Mouse (Mus musculus): ENCODE results near the gene Olfr1122. TPM values are rescaled to one million over a fixed set of nuclear protein-coding genes. Genes with fewer than 3 reads are reported as not detected.
"Not testable (repeated sequence)": the region's sequence is repeated elsewhere in the genome, so short reads cannot be mapped to it uniquely, and the experiment has no call there.

Olfr1122 gene
- total and polyA plus RNA-seq, 3 experiments: not detected

DNA sequence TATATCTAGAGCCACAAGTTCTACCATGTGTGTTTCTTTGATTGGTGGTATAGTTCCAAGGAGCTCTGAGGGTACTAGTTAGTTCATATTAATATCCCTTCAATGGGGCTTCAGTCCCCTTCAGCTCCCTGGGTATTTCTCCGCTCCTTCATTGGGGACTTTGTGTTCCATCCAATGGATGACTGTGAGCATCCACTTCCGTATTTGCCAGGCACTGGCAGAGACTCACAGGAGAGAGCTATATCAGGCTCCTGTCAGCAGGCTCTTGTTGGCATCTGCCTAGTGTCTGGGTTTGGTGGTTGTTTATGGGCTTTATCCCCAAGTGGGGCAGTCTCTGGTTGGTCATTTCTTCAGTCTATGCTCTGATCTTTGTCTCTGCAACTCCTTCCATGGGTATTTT, 25.5 kb upstream of the Olfr1122 start:
- not testable (repeated sequence) for H3K4me3 ChIP-seq (ENCODE audit: control insufficient read depth in 1 of 2, insufficient read depth in 1 of 2, low read depth in 2 of 2, low read length in 2 of 2); H3K79me2 ChIP-seq (ENCODE audit: control insufficient read depth, insufficient read depth, low read length, poor library complexity); H3K36me3 ChIP-seq (ENCODE audit: control insufficient read depth in 1 of 2, insufficient read depth in 2 of 2, low read length in 2 of 2); H3K9me3 ChIP-seq (replicated peaks; ENCODE audit: insufficient read depth, low read length); H3K27me3 ChIP-seq (ENCODE audit: control insufficient read depth in 1 of 2, insufficient read depth in 2 of 2, low read length in 2 of 2); H3K9ac ChIP-seq (ENCODE audit: control insufficient read depth, low read depth, low read length, poor library complexity, severe bottlenecking); H3K4me1 ChIP-seq (ENCODE audit: control insufficient read depth in 1 of 2, insufficient read depth in 2 of 2, low read length in 2 of 2); H3K27ac ChIP-seq (ENCODE audit: control insufficient read depth, low read depth, low read length); DNase-seq (ENCODE audit: low read depth, low spot score)

DNA sequence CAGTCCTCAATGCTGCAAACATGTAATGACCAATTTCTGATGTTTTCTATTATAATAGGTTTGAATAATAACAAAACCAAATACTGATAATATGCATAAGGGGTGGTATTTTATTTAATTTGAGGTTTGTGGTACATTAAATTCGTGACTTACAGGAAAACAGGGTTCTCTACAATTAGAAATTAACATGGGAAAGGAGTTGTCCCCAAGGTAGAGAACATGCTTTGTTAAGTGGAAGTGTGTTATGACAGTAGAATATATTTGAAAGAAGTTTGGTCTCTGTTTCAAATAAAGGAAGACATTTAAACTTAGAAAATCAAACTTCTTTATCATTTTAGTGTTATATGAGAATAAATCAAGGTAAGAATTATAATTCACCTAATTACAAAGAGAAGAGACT, 16.1 kb upstream of the Olfr1122 start, which contains the start of gene Olfr1121:
Gene Olfr1121 (plus strand): TSS at position 301 of the 400 bp plus-strand sequence.
- Histone ChIP-seq H3K79me2 (ENCODE audit: control insufficient read depth, insufficient read depth, low read length, poor library complexity) (no peaks in the 10 kb centered on the region), H3K9ac (ENCODE audit: control insufficient read depth, low read depth, low read length, poor library complexity, severe bottlenecking) (no peak within 1 kb of the TSS), H3K36me3 (ENCODE audit: control insufficient read depth in 1 of 2, insufficient read depth in 2 of 2, low read length in 2 of 2) (no peaks in the 10 kb centered on the region), H3K27ac (ENCODE audit: control insufficient read depth, low read depth, low read length) (no peak within 1 kb of the TSS), H3K27me3 (ENCODE audit: control insufficient read depth in 1 of 2, insufficient read depth in 2 of 2, low read length in 2 of 2) (no peaks in the 10 kb centered on the region), H3K4me3 (ENCODE audit: control insufficient read depth in 1 of 2, insufficient read depth in 1 of 2, low read depth in 2 of 2, low read length in 2 of 2) (no peak within 1 kb of the TSS), H3K9me3 (replicated peaks; ENCODE audit: insufficient read depth, low read length) (no peaks in the 10 kb centered on the region), H3K4me1 (ENCODE audit: control insufficient read depth in 1 of 2, insufficient read depth in 2 of 2, low read length in 2 of 2) (no peaks in the 10 kb centered on the region)
- no peak for DNase-seq (ENCODE audit: low read depth, low spot score)
- TF ChIP-seq GATA1 (IDR thresholded peaks at IDR 0.05; ENCODE audit: low read depth, low read length): no peak
- no peak for TF ChIP-seq MEF2A (IDR thresholded peaks at IDR 0.05; ENCODE audit: extremely low read depth, insufficient replicate concordance, low read depth, low read length, poor library complexity, severe bottlenecking)
- no peak for TF ChIP-seq GABPA (IDR thresholded peaks at IDR 0.05; ENCODE audit: low read depth, low read length)
- no peak for TF ChIP-seq ZKSCAN1 (IDR thresholded peaks at IDR 0.05; ENCODE audit: low read depth, low read length)
- TF ChIP-seq ZC3H11A (IDR thresholded peaks at IDR 0.05; ENCODE audit: low read depth, low read length): no peak
- no peak for TF ChIP-seq KAT2A (conservative IDR thresholded peaks at IDR 0.05; ENCODE audit: low read depth, low read length)
- no peak for TF ChIP-seq NRF1 (IDR thresholded peaks at IDR 0.05; ENCODE audit: insufficient read depth, low read depth, low read length, poor library complexity, severe bottlenecking)
- TF ChIP-seq ZMIZ1 (IDR thresholded peaks at IDR 0.05; ENCODE audit: low read depth, low read length): no peak
- no peak for TF ChIP-seq EP300 (IDR thresholded peaks at IDR 0.05; ENCODE audit: low read depth in 1 of 2, low read length in 2 of 2)
- TF ChIP-seq NELFE (IDR thresholded peaks at IDR 0.05; ENCODE audit: low read depth, low read length): no peak
- no peak for TF ChIP-seq RAD21 (IDR thresholded peaks at IDR 0.05; ENCODE audit: low read depth, low read length)
- no peak for TF ChIP-seq SMC3 (IDR thresholded peaks at IDR 0.05; ENCODE audit: low read depth, low read length)
- no peak for TF ChIP-seq ETS1 (IDR thresholded peaks at IDR 0.05; ENCODE audit: low read depth, low read length)
- TF ChIP-seq TAL1 (IDR thresholded peaks at IDR 0.05; ENCODE audit: low read length): no peak
- no peak for TF ChIP-seq MAFK (IDR thresholded peaks at IDR 0.05; ENCODE audit: borderline replicate concordance, low read depth, low read length)
- TF ChIP-seq ZNF384 (IDR thresholded peaks at IDR 0.05; ENCODE audit: low read depth, low read length): no peak
- TF ChIP-seq MXI1 (IDR thresholded peaks at IDR 0.05; ENCODE audit: low read depth, low read length): no peak
- no peak for TF ChIP-seq ELF1 (IDR thresholded peaks at IDR 0.05; ENCODE audit: low read depth, low read length)
- TF ChIP-seq RCOR1 (IDR thresholded peaks at IDR 0.05; ENCODE audit: low read depth, low read length): no peak
- no peak for TF ChIP-seq CHD2 (IDR thresholded peaks at IDR 0.05; ENCODE audit: low read length)
